Comparison of ENCODE assay signal across 15 mouse cellular contexts in genomic region chr14:76585831-76586405, GRCm38 (mm10). TPM values are rescaled to one million over a fixed set of nuclear protein-coding genes. Genes with fewer than 3 reads are reported as not detected.
DNase-seq lines count a peak whose midpoint lies in the region; ATAC-seq lines count a peak whose summit lies in the region.
"Had no signal": no experiment of that assay in that cellular context is flagged by ENCODE, and none has a peak within 500 bp of the region (broad histone marks: within the 10 kb centered on the region; RNA-seq: fewer than 3 reads in every experiment).

No protein-coding gene starts in this region.

- H3K4me3 ChIP-seq in forebrain, embryonic 14.5 days (ENCODE audit: low read depth, low read length) = no peak overlapping the region
- H3K4me3 ChIP-seq: limb, embryonic 12.5 days; megakaryocyte, embryonic 14.5 days; neural tube, embryonic 15.5 days had no signal

- no peaks in the 10 kb centered on the region for H3K36me3 ChIP-seq in forebrain, embryonic 14.5 days (ENCODE audit: control insufficient read depth, insufficient read depth, low read length)
- H3K36me3 ChIP-seq: limb, embryonic 12.5 days; neural tube, embryonic 15.5 days had no signal

- H3K27ac ChIP-seq in forebrain, embryonic 14.5 days (ENCODE audit: low read depth, low read length) = no peak overlapping the region
- H3K27ac ChIP-seq: limb, embryonic 12.5 days; neural tube, embryonic 15.5 days had no signal

- 47% methylated on average over 13 of the region's 13 CpGs for WGBS in forebrain, embryonic 14.5 days

- DNase-seq in heart, adult 11 months = peak; percentile 87
- DNase-seq in heart, adult 8-10 months (ENCODE audit: low spot score) = no peak
- peak; percentile 56 for DNase-seq in testis, postnatal 10 days (ENCODE audit: low spot score)
- no peak for DNase-seq in testis, postnatal 14 days (ENCODE audit: low spot score)
- DNase-seq in kidney, postnatal 36 days = peak; percentile 37 to 60
- no peak for DNase-seq in T-cell, adult 2 months (ENCODE audit: low spot score)
- no peak for DNase-seq in forebrain, embryonic 14.5 days (ENCODE audit: low spot score)
- DNase-seq: adrenal gland, adult 2 months; heart, postnatal 36 days; right cerebral cortex, adult 18-20 months had no signal

- no peak for ATAC-seq in granulocyte monocyte progenitor cell, adult 5-6 weeks (replicated peaks; ENCODE audit: poor library complexity, severe bottlenecking)
- no peak for ATAC-seq in forebrain, embryonic 14.5 days

- no peak overlapping the region for H3K9ac ChIP-seq in forebrain, embryonic 14.5 days (ENCODE audit: low read length)
- H3K9ac ChIP-seq: limb, embryonic 12.5 days; neural tube, embryonic 15.5 days had no signal

- H3K9me3 ChIP-seq in forebrain, embryonic 14.5 days (replicated peaks; ENCODE audit: control insufficient read depth, low read length) = no peaks in the 10 kb centered on the region
- H3K9me3 ChIP-seq: limb, embryonic 12.5 days; megakaryocyte, embryonic 14.5 days; neural tube, embryonic 15.5 days had no signal

- H3K4me1 ChIP-seq in forebrain, embryonic 14.5 days (ENCODE audit: control insufficient read depth, insufficient read depth, low read length) = no peaks in the 10 kb centered on the region
- H3K4me1 ChIP-seq: limb, embryonic 12.5 days; neural tube, embryonic 15.5 days had no signal

- no peak overlapping the region for H3K4me2 ChIP-seq in forebrain, embryonic 14.5 days (ENCODE audit: low read length)
- H3K4me2 ChIP-seq: limb, embryonic 12.5 days; neural tube, embryonic 15.5 days had no signal

- no peaks in the 10 kb centered on the region for H3K27me3 ChIP-seq in forebrain, embryonic 14.5 days (replicated peaks; ENCODE audit: control insufficient read depth, insufficient read depth, low read length)
- H3K27me3 ChIP-seq: limb, embryonic 12.5 days; megakaryocyte, embryonic 14.5 days; neural tube, embryonic 15.5 days had no signal

RNA-seq across cellular contexts. Expression of gene Serp2, which starts 29.2 kb away (rescaled TPM):
- total RNA-seq in heart, adult 8-10 months (2022) = 1 to 10 TPM in 1 of 4 experiments, under 1 TPM in 1, not detected in 2; 0.54 to 1.0 TPM
- total RNA-seq in granulocyte monocyte progenitor cell, adult 5-6 weeks (2014; fragmentation: Nextera tagmentation) = not detected in 2 replicates
- total RNA-seq in granulocyte monocyte progenitor cell, adult 5-6 weeks (2017) = not detected in 2 replicates
- polyA plus RNA-seq in forebrain, embryonic 14.5 days (2014; fragmentation: Nextera tagmentation; extraction: Ambion mirVana) = 141 and 147 TPM in 2 replicates
- total RNA-seq: monocyte, adult 5-6 weeks had no signal

Comparison
In these comparisons a context has a peak if more than half of its experiments do, and no peak if none do; other contexts are left out.
1. DNase-seq: peak in heart, adult 11 months (single experiment), testis, postnatal 10 days (single experiment) and kidney, postnatal 36 days (2 of 2); none in heart, adult 8-10 months (single experiment), testis, postnatal 14 days (single experiment), T-cell, adult 2 months (single experiment) and forebrain, embryonic 14.5 days (single experiment).